Mouse (Mus musculus) cerebellum, adult 2 months (tissue): ENCODE measurements around the gene Hist1h2bb. TPM values are rescaled to one million over a fixed set of nuclear protein-coding genes. Genes with fewer than 3 reads are reported as not detected.
"Not testable (repeated sequence)": the region's sequence is repeated elsewhere in the genome, so short reads cannot be mapped to it uniquely, and the experiment has no call there.

ENCODE experiments used
- DNase-seq, 2 experiments: peaks; one replicate each; pipeline ENCODE4 v3.0.0; 2021
- H3K27ac ChIP-seq: fragments of 200-500 bp; 2 replicates; pipeline ENCODE4 v1.5.1; 2012; ENCODE audit warnings: low read length, control low read depth, inconsistent platforms; ENCODE audit not compliant: insufficient read depth
- H3K27me3 ChIP-seq: fragments of 200-500 bp; 2 replicates; pipeline ENCODE4 v1.6.1; 2012; ENCODE audit warnings: inconsistent platforms, mild to moderate bottlenecking, low read length, moderate library complexity; ENCODE audit not compliant: control insufficient read depth, insufficient read depth
- H3K4me1 ChIP-seq: fragments of 200-500 bp; 2 replicates; pipeline ENCODE4 v1.6.1; 2011; ENCODE audit warnings: low read length; ENCODE audit not compliant: control insufficient read depth, insufficient read depth
- H3K4me3 ChIP-seq: fragments of 200-500 bp; replicated peaks from 2 replicates; pipeline ENCODE3; 2011; ENCODE audit warnings: mild to moderate bottlenecking, low read depth, low read length, control low read depth; ENCODE audit not compliant: insufficient read depth
- CTCF ChIP-seq: fragments of 200-500 bp; IDR thresholded peaks from 2 replicates; pipeline ENCODE4 v1.5.1; 2011; ENCODE audit warnings: low read depth, mild to moderate bottlenecking, control low read depth, low read length, moderate library complexity, borderline replicate concordance; ENCODE audit not compliant: insufficient read depth
- POLR2A ChIP-seq: fragments of 200-500 bp; IDR thresholded peaks from 2 replicates; pipeline ENCODE4 v1.6.1; 2011; ENCODE audit warnings: low read length, control low read depth, borderline replicate concordance; ENCODE audit not compliant: insufficient read depth
- WGBS: fragments of 180-500 bp; shearing (Covaris S2); methylation state at CpG from one replicate; pipeline ENCODE4 v1.1.7; 2018; 5-methylcytosine and 5-hydroxymethylcytosine counted together
- polyA plus RNA-seq: library from polyadenylated mRNA; depleted of rRNA; stranded (reverse); fragments of >200 nt; gene quantifications from 2 replicates; pipeline ENCODE4 v1.2.3, GENCODE M21; 2012

Hist1h2bb gene
- polyA plus RNA-seq, 1 experiment: 0.56 TPM

GRCm38 (mm10) chr13:23761871-23762821 lies 15.6 kb downstream of the Hist1h2bb start, which contains the start of gene Hist1h3a:
Gene Hist1h3a, minus strand, starts transcription at chr13:23762386.
- peak; percentile 70 to 86 for DNase-seq
- Histone ChIP-seq H3K4me3 (peak within 1 kb of the TSS; percentile 67), H3K27ac (peak within 1 kb of the TSS; percentile 47)
- TF ChIP-seq POLR2A: peak; percentile 55; the same call in 1 of the 2 replicates
- under 1% methylated on average over 36 of the region's 52 CpGs for WGBS
- H3K4me1 ChIP-seq, H3K27me3 ChIP-seq: not testable (repeated sequence)

- H3K4me3 ChIP-seq: peak overlapping the region; percentile 70
- H3K27ac ChIP-seq: no peak overlapping the region
- H3K4me1 ChIP-seq: no peaks in the 10 kb centered on the region; the same call in 1 of the 2 replicates
- H3K27me3 ChIP-seq: no peaks in the 10 kb centered on the region
- DNase-seq: no peak
- TF ChIP-seq POLR2A (no peak), CTCF (no peak)
- WGBS: 1% methylated on average over 10 of the region's 10 CpGs
These were observed 16.7 kb downstream of the Hist1h2bb start for GRCm38 (mm10) chr13:23763242-23763585.

DNA sequence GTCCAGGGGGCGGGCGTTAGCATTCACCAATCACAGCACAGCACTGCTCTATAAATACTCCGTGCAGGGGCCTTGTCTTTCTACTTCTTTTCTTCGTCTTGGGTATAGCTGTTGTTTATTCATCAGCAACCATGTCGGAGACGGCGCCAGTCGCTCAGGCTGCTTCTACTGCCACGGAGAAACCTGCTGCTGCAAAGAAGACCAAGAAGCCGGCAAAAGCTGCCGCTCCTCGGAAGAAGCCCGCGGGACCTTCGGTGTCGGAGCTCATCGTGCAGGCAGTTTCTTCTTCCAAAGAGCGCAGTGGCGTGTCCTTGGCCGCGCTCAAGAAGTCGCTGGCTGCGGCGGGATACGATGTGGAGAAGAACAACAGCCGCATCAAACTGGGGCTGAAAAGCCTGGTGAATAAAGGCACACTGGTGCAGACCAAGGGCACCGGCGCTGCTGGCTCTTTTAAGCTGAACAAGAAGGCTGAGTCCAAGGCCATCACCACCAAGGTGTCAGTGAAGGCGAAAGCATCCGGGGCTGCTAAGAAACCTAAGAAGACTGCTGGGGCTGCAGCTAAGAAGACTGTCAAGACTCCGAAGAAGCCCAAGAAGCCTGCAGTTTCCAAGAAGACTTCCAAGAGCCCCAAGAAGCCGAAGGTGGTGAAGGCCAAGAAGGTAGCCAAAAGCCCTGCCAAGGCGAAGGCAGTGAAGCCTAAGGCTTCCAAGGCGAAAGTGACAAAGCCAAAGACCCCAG lies 17.2 kb downstream of the Hist1h2bb start, which contains the start of gene Hist1h1a:
Gene Hist1h1a (plus strand): TSS at position 81 of the 738 bp plus-strand sequence.
- WGBS: 2% methylated on average over 34 of the region's 34 CpGs
- no peaks in the 10 kb centered on the region for H3K27me3 ChIP-seq
- peak; percentile 69; the same call in 1 of the 2 replicates for TF ChIP-seq POLR2A
- TF ChIP-seq CTCF: no peak
- H3K4me1 ChIP-seq: no peaks in the 10 kb centered on the region; the same call in 1 of the 2 replicates
- H3K27ac ChIP-seq: 0 out of 2 replicates have a peak within 1 kb of the TSS, but pooled peaks have one; percentile 0
- H3K4me3 ChIP-seq: peak within 1 kb of the TSS; percentile 70
- peak; percentile 77 to 78 for DNase-seq

DNA sequence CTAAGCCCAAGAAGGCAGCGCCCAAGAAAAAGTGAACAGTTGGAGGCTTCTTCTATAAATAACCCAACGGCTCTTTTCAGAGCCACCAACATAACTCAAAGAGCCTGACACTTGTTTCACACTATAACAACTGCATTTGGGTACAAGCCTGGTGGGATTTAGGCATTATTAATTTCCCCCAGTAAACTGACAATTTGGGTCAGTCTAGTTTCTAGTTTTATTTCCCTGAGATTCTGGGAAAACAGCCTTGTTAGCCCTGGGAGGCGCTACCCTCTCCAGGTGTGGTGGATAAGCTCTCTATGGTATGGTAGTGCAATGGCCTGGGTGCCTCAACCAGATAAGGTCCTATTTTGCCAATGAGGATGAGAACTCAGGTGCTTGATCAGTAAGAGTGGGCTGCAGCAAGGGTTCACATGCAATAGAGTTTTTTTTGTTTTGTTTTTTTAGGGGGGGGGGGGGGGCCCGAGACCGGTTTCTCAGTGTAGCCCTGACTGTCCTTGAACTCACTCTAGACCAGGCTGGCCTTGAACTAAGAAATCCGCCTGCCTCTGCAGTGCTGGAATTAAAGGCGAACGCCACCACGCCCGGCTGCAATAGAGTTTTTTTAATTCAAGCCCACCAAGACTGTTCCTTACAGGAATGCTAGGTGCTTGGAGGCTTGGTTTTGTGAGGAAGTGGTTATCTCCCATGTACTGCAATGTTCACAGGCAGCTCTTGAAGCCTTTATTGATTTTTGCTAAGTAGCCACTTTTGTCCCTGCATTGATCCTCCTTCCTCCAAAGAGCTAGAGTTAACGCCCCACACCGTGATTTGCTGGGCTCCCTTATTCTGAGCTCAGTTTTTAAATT lies 18.0 kb downstream of the Hist1h2bb start:
- no peak for DNase-seq
- peak overlapping the region; percentile 70 for H3K4me3 ChIP-seq
- no peaks in the 10 kb centered on the region; the same call in 1 of the 2 replicates for H3K4me1 ChIP-seq
- no peak for TF ChIP-seq POLR2A
- TF ChIP-seq CTCF: no peak
- H3K27ac ChIP-seq: no peak overlapping the region
- 46% methylated on average over 12 of the region's 12 CpGs for WGBS
- H3K27me3 ChIP-seq: no peaks in the 10 kb centered on the region

DNA sequence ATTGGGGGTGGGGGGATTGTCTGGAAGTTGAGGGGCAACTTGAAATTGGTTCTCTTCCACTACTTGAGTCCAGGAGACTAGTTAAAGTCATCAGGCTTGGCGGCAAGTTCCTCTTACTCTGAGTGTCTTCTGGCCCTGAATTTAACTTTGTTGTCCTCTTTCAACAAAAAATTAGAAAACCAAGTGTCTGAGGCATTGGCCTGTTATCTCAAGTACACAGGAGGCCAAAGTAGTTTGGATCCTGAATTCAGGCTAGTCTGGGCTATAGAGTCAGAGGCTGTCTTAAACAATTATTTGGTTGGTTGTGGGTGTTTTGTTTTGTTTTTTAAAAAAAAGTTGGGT lies 18.6 kb downstream of the Hist1h2bb start:
- Histone ChIP-seq H3K4me1 (no peaks in the 10 kb centered on the region; the same call in 1 of the 2 replicates), H3K27me3 (no peaks in the 10 kb centered on the region), H3K27ac (no peak overlapping the region), H3K4me3 (no peak overlapping the region)
- no peak for TF ChIP-seq CTCF
- no peak for TF ChIP-seq POLR2A
- WGBS: 80% methylated on average over 1 of the region's 1 CpGs
- DNase-seq: no peak

DNA sequence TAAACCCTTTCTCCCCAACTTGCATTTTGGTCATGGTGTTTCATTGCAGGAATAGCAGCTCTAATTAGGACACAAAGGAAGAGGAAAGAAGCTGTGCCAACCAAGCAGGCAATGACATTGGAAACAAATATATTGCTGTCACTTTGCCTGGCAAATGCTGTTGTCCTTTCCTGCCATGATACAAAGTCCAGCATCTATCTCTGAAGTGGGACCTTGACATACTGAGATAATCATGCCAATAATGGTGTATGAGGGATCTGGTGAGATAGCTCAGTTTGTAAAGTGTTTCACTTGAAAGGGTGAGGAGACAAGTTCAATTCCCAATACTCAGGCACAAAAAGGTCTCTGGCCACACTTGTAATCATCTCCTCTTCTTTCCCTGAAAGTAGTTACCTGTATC lies 20.2 kb downstream of the Hist1h2bb start:
- TF ChIP-seq POLR2A: no peak
- TF ChIP-seq CTCF: no peak
- Histone ChIP-seq H3K27ac (no peak overlapping the region), H3K4me1 (no peaks in the 10 kb centered on the region; the same call in 1 of the 2 replicates), H3K27me3 (no peaks in the 10 kb centered on the region), H3K4me3 (no peak overlapping the region)
- no peak for DNase-seq

DNA sequence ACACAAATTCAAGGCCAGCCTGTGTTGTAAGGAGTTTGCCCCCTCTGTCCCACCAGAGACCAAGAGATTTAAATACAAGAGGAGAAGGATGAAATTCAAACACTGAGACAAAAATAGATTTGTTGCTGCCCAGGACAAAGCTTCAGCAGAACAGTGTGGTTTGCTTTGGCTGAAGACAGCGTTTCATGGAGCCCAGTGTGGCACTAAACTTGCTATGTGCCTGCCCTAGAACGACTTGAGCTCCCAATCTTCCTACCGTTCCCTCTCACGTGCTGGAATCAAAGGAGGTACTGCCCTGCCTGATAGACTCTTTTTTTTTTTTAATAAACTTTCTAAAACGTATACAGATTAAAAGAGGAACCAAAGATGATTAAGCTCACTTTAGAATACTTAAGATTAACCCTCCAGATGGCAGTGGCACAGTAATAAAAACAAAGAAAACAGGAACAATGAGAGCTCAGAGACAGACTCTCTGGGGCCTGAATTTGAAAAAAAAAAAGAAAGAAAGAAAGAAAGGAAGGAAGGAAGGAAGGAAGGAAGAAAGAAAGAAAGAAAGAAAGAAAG lies 22.4 kb downstream of the Hist1h2bb start:
- no peak for DNase-seq
- H3K4me3 ChIP-seq: no peak overlapping the region
- no peak for TF ChIP-seq POLR2A
- TF ChIP-seq CTCF: no peak
- WGBS: 51% methylated on average over 5 of the region's 5 CpGs
- H3K4me1 ChIP-seq: no peaks in the 10 kb centered on the region
- no peaks in the 10 kb centered on the region for H3K27me3 ChIP-seq
- H3K27ac ChIP-seq: no peak overlapping the region

DNA sequence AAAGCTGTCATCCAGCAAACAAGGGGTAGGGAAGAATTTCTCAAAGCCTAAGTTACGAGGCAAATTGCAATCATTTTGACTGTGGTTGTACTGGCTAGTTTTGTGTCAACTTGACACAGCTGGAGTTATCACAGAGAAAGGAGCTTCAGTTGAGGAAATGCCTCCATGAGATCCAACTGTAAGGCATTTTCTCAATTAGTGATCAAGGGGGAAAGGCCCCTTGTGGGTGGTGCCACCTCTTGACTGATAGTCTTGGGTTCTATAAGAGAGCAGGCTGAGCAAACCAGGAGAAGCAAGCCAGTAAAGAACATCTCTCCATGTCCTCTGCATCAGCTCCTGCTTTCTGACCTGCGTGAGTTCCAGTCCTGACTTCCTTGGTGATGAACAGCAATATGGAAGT lies 23.1 kb downstream of the Hist1h2bb start, which contains the start of gene Trim38:
Gene Trim38 (plus strand): TSS at position 301 of the 400 bp plus-strand sequence.
- H3K4me3 ChIP-seq, H3K4me1 ChIP-seq, H3K27me3 ChIP-seq, DNase-seq, H3K27ac ChIP-seq: not testable (repeated sequence)
- 87% methylated on average over 2 of the region's 2 CpGs for WGBS
